Mouse (Mus musculus) liver, embryonic 14.5 days (tissue): ENCODE measurements at regions not wholly inside any gene's neighbourhood (a gene's known extent, or its start where the extent isn't known, plus 50 kb on each side); places are given as distances from the start of the nearest gene placed in this dataset.

ENCODE experiments used
- ATAC-seq: fragments of 200-750 bp; cut with Nextera tagmentation; 2 replicates; pipeline ENCODE4 v1.8.0; 2017; ENCODE audit warnings: moderate number of reproducible peaks, mild to moderate bottlenecking, moderate library complexity; ENCODE audit not compliant: insufficient read depth
- DNase-seq, 3 experiments: peaks; one replicate each; pipeline ENCODE4 v3.0.0-alpha.2; 2012 to 2013; ENCODE audit warnings: low read depth in 3 of 3, low spot score in 3 of 3
- H3K27ac ChIP-seq: fragments of 300-500 bp; sonication (generic); 2 replicates; pipeline ENCODE4 v1.5.1; 2014; ENCODE audit warnings: moderate library complexity, mild to moderate bottlenecking, control low read depth, inconsistent platforms
- H3K27me3 ChIP-seq: fragments of 300-500 bp; sonication (generic); 2 replicates; pipeline ENCODE4 v1.6.1; 2014; ENCODE audit warnings: mild to moderate bottlenecking, low read length, moderate library complexity; ENCODE audit not compliant: control insufficient read depth, insufficient read depth
- H3K36me3 ChIP-seq: fragments of 300-500 bp; sonication (generic); replicated peaks from 2 replicates; pipeline ENCODE4 v1.6.1; 2014; ENCODE audit warnings: low read depth; ENCODE audit not compliant: control insufficient read depth, insufficient read depth
- H3K4me1 ChIP-seq, 2 experiments: fragments of 200-500 bp in 1 of 2; fragments of 300-500 bp in 1 of 2; sonication (generic) in 1 of 2; replicated peaks; 2 replicates each; pipeline ENCODE4 v1.6.1; 2012 to 2014; ENCODE audit warnings: antibody characterized with exemption in 1 of 2, inconsistent platforms in 1 of 2, low read length in 1 of 2; ENCODE audit not compliant: control insufficient read depth in 2 of 2, insufficient read depth in 2 of 2
- H3K4me2 ChIP-seq: fragments of 300-500 bp; sonication (generic); 2 replicates; pipeline ENCODE4 v1.6.1; 2014; ENCODE audit warnings: low read depth, mild to moderate bottlenecking, control low read depth, moderate library complexity
- H3K4me3 ChIP-seq, 2 experiments: fragments of 200-500 bp in 1 of 2; fragments of 300-500 bp in 1 of 2; sonication (generic) in 1 of 2; 2 replicates each; pipeline ENCODE4 v1.5.1; 2012 to 2014; ENCODE audit warnings: low read depth in 2 of 2, low read length in 2 of 2, mild to moderate bottlenecking in 2 of 2, control low read depth in 1 of 2, inconsistent platforms in 1 of 2, moderate library complexity in 1 of 2; ENCODE audit not compliant: insufficient read depth in 1 of 2
- H3K9ac ChIP-seq: fragments of 300-500 bp; sonication (generic); replicated peaks from 2 replicates; pipeline ENCODE4 v1.6.1; 2014; ENCODE audit warnings: mild to moderate bottlenecking, control low read depth, moderate library complexity
- H3K9me3 ChIP-seq: fragments of 300-500 bp; sonication (generic); 2 replicates; pipeline ENCODE4 v1.6.1; 2016; ENCODE audit warnings: low read length, mixed read lengths; ENCODE audit not compliant: control insufficient read depth
- CTCF ChIP-seq: IDR thresholded peaks from 2 replicates; pipeline ENCODE4 v1.5.1; 2016; ENCODE audit warnings: antibody characterized with exemption, low read depth, control low read depth
- EP300 ChIP-seq: IDR thresholded peaks from 2 replicates; pipeline ENCODE4 v1.6.1; 2016; ENCODE audit warnings: antibody characterized with exemption, low read depth
- WGBS: fragments of 180-500 bp; shearing (Covaris S2); extraction: QIAGEN DNeasy Blood & Tissue Kit; methylation state at CpG from one replicate; pipeline ENCODE4 v1.1.7; 2014; ENCODE audit not compliant: insufficient replicate concordance; 5-methylcytosine and 5-hydroxymethylcytosine counted together

- no peaks in the 10 kb centered on the region for H3K9me3 ChIP-seq
- H3K36me3 ChIP-seq = no peaks in the 10 kb centered on the region
- no peaks in the 10 kb centered on the region for H3K4me1 ChIP-seq
- H3K9ac ChIP-seq = no peak overlapping the region
- H3K4me3 ChIP-seq = no peak overlapping the region
- TF ChIP-seq CTCF (no peak), EP300 (no peak)
- no peaks in the 10 kb centered on the region for H3K27me3 ChIP-seq
- no peak overlapping the region for H3K4me2 ChIP-seq
- 47% methylated on average over 3 of the region's 3 CpGs for WGBS
- H3K27ac ChIP-seq = no peak overlapping the region
- no peak for ATAC-seq
- DNase-seq = no peak
These were observed 1253.4 kb downstream of the Defb40 start for GRCm38 (mm10) chr8:17724672-17725071.

DNA sequence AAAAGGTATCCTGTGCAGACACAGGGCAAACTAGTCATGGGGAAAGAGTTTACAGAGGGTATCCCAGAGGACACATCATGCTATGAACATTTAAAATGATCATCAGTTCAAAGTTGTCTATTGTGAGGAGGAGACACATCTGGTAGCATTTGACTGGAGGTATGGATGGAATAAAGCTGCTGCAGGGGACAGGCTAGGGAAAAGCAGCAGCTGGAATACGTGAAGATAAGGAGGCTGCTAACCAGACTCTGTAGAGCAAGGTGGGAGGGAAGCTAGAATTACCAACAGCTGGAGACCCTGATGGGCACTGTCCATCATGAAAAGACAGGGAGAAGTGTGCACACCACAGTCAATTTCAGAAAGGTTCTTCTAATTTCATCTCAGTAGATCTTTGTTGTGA, 1268.9 kb downstream of the Defb40 start:
- DNase-seq = no peak
- TF ChIP-seq CTCF (no peak), EP300 (no peak)
- Histone ChIP-seq H3K27ac (no peak overlapping the region), H3K4me1 (no peaks in the 10 kb centered on the region), H3K9ac (no peak overlapping the region), H3K4me3 (no peak overlapping the region), H3K27me3 (no peaks in the 10 kb centered on the region), H3K4me2 (no peak overlapping the region), H3K36me3 (no peaks in the 10 kb centered on the region), H3K9me3 (no peaks in the 10 kb centered on the region)
- no peak for ATAC-seq
- 45% methylated on average over 1 of the region's 1 CpGs for WGBS

GRCm38 (mm10) chr8:17708409-17708808, 1269.6 kb downstream of the Defb40 start:
- ATAC-seq (no peak), DNase-seq (no peak)
- no peak overlapping the region for H3K27ac ChIP-seq
- H3K27me3 ChIP-seq = no peaks in the 10 kb centered on the region
- TF ChIP-seq EP300 (no peak), CTCF (no peak)
- H3K4me1 ChIP-seq = no peaks in the 10 kb centered on the region
- no peak overlapping the region for H3K4me3 ChIP-seq
- H3K9ac ChIP-seq = no peak overlapping the region
- H3K4me2 ChIP-seq = no peak overlapping the region
- H3K36me3 ChIP-seq = no peaks in the 10 kb centered on the region
- H3K9me3 ChIP-seq = no peaks in the 10 kb centered on the region
- 55% methylated on average over 4 of the region's 4 CpGs for WGBS

DNA sequence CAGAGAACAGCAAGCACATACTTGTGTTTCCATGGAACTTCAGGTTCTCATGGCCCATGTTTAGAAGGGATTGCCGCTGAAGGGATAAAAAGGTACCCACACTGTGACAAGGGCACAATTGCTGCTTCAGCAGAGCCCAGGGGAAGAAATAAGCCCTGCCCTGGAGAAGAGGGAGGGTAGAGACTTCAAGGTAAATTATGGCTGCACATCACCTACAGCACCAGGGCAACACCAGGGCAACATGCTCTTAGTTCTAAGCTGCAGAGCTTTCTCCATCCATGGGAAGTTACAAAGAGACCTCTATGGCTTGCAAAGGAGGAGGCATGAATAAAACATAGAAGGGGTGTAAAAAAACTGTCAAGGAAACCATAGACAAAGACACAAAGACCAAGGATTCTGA, 1273.8 kb downstream of the Defb40 start:
- TF ChIP-seq EP300 (no peak), CTCF (no peak)

GRCm38 (mm10) chr8:17700362-17700761, 1277.7 kb downstream of the Defb40 start:
- Histone ChIP-seq H3K4me3 (no peak overlapping the region), H3K4me1 (no peaks in the 10 kb centered on the region), H3K4me2 (no peak overlapping the region), H3K9ac (no peak overlapping the region), H3K27ac (no peak overlapping the region), H3K9me3 (no peaks in the 10 kb centered on the region), H3K27me3 (no peaks in the 10 kb centered on the region), H3K36me3 (no peaks in the 10 kb centered on the region)
- 50% methylated on average over 3 of the region's 3 CpGs for WGBS
- DNase-seq (no peak), ATAC-seq (no peak)
- TF ChIP-seq EP300 (no peak), CTCF (no peak)

More for the DNA sequence above, 1273.8 kb downstream of the Defb40 start:
- H3K27ac ChIP-seq = no peak overlapping the region
- WGBS = 41% methylated on average over 1 of the region's 1 CpGs
- H3K36me3 ChIP-seq = no peaks in the 10 kb centered on the region
- H3K4me1 ChIP-seq = no peaks in the 10 kb centered on the region
- no peak overlapping the region for H3K9ac ChIP-seq
- H3K9me3 ChIP-seq = no peaks in the 10 kb centered on the region
- H3K4me3 ChIP-seq = no peak overlapping the region
- DNase-seq (no peak), ATAC-seq (no peak)
- H3K27me3 ChIP-seq = no peaks in the 10 kb centered on the region
- H3K4me2 ChIP-seq = no peak overlapping the region
